Mouse (Mus musculus) E14TG2a.4 (cell line): ENCODE data around the gene Fbxo42.

Experiments used
- H3K27me3 ChIP-seq: 2 replicates; pipeline ENCODE4 v1.6.1; 2014; ENCODE audit warnings: low read length, control low read depth; ENCODE audit not compliant: insufficient read depth
- H3K36me3 ChIP-seq: 2 replicates; pipeline ENCODE4 v1.6.1; 2014; ENCODE audit warnings: low read length, control low read depth; ENCODE audit not compliant: insufficient read depth
- H3K4me1 ChIP-seq: replicated peaks from 2 replicates; pipeline ENCODE4 v1.6.1; 2014; ENCODE audit warnings: low read depth, low read length, control low read depth
- H3K4me3 ChIP-seq: replicated peaks from 2 replicates; pipeline ENCODE4 v1.5.1; 2014; ENCODE audit warnings: mild to moderate bottlenecking, low read length
- H3K9me3 ChIP-seq: 2 replicates; pipeline ENCODE4 v1.6.1; 2014; ENCODE audit warnings: low read length, control low read depth
- CTCF ChIP-seq: conservative IDR thresholded peaks from 2 replicates; pipeline ENCODE4 v1.5.1; 2014; ENCODE audit warnings: low read length
- NANOG ChIP-seq: IDR thresholded peaks from 2 replicates; pipeline ENCODE4 v1.6.1; 2014; ENCODE audit warnings: borderline replicate concordance, low read length, mixed read lengths
- POU5F1 ChIP-seq: IDR thresholded peaks from 2 replicates; pipeline ENCODE4 v1.6.1; 2014; ENCODE audit warnings: low read length, borderline replicate concordance

The Fbxo42 gene

DNA sequence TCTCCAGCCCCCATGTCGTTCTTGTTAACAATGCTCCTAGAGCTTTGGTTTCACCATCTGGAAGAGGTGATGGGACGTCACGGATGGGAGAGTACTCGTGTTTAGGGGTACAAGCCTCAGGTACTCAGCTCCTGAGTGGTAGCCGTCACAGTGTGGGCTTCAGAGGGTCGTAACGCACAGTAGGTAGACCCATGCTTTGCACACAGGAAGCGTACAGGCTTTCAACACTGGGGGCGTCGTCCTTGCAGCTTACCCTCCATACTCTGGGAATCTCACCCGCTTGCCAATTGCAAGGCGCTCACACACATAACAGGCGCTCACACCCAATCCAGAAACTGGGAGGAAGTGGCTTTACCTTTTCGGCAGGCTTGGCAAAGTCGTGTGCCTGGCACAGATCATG is 94.1 kb downstream of the Fbxo42 start:
- Histone ChIP-seq H3K4me3 (peak overlapping the region; percentile 61), H3K4me1 (peaks cover 83% of the 10 kb centered on the region), H3K27me3 (peaks cover 70% of the 10 kb centered on the region), H3K9me3 (no peaks in the 10 kb centered on the region), H3K36me3 (no peaks in the 10 kb centered on the region)
- TF ChIP-seq CTCF (no peak), NANOG (no peak), POU5F1 (no peak)

DNA sequence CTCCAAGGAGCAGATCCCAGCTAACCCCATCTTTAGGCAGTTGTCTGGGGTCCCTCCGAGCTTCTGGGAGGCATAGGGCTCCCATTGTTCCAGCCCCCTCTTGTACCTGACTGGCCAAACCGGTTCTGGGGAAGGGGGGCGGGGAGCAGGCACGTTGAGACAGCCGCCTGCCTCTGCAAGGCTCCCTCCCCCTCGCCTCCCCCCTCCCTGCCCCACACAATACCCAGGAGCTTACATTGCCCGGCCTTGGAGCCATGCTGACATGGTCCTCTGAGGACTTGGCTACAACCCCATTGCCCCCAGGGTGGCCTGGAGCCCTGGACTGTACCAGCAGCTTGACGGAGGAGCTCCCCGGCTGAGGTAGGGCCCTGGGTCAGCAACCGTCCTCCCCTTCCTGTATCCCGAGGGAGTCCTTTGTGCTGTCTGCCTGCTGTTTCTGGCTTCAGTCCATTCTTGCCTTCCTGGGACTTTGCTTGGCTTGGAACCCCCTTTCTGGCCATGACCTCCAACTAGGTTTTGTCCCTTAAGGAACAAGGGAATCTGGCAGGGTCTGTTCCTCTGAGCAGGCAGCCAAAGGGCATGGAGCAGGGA is 95.0 kb downstream of the Fbxo42 start:
- Histone ChIP-seq H3K36me3 (no peaks in the 10 kb centered on the region), H3K4me1 (peaks cover 87% of the 10 kb centered on the region)
- no peak for TF ChIP-seq CTCF
- no peak for TF ChIP-seq NANOG
- TF ChIP-seq POU5F1, result no peak

DNA sequence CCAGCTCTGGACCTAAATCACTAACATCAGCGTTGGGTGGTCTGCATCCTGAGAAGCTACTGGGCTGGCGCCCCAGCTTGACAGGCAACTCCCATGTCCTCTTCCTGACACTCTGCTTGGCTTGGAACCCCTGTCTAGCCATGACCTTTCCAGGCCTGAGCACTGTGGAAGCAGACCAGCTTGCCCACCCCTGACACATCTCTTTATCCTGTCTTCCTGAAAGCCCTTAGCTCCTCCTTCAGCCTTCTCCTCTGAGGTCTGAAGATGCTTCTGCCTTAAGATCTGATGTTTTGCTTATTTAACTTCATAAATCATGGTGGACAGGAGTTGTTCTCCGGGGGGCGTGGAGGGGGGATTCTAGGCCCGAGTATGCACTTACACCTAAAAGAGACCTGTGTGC is 95.9 kb downstream of the Fbxo42 start:
- peaks cover 67% of the 10 kb centered on the region for H3K27me3 ChIP-seq
- no peak overlapping the region for H3K4me3 ChIP-seq
- no peaks in the 10 kb centered on the region for H3K36me3 ChIP-seq
- no peaks in the 10 kb centered on the region for H3K9me3 ChIP-seq
- no peak for TF ChIP-seq NANOG
- peaks cover 85% of the 10 kb centered on the region for H3K4me1 ChIP-seq

More for the DNA sequence above, 95.0 kb downstream of the Fbxo42 start:
- Histone ChIP-seq H3K4me3 (peak overlapping the region; percentile 61), H3K9me3 (no peaks in the 10 kb centered on the region), H3K27me3 (peaks cover 73% of the 10 kb centered on the region)

DNA sequence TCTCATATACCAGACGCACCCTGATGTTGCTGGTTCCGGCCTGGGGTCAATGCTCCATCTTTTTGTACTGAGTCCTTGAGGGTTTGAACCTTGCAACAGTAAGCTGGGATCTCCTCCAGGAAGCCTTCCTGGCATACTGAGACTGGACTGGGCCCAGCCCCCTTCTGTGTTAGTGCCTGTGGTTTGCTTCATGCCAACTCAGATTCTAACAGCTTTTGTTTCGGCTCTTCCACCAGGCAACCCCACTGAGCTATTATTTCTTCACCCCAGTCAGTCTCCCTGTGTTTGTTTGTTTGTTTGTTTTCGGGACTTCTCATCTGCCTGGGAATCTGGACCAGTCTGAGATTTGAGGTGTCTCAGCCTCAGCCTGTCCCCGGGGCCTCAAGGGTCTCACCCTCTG is 96.7 kb downstream of the Fbxo42 start:
- Histone ChIP-seq H3K36me3 (no peaks in the 10 kb centered on the region), H3K9me3 (no peaks in the 10 kb centered on the region), H3K4me3 (no peak overlapping the region), H3K4me1 (peaks cover 88% of the 10 kb centered on the region), H3K27me3 (peaks cover 73% of the 10 kb centered on the region)
- TF ChIP-seq CTCF, result no peak

DNA sequence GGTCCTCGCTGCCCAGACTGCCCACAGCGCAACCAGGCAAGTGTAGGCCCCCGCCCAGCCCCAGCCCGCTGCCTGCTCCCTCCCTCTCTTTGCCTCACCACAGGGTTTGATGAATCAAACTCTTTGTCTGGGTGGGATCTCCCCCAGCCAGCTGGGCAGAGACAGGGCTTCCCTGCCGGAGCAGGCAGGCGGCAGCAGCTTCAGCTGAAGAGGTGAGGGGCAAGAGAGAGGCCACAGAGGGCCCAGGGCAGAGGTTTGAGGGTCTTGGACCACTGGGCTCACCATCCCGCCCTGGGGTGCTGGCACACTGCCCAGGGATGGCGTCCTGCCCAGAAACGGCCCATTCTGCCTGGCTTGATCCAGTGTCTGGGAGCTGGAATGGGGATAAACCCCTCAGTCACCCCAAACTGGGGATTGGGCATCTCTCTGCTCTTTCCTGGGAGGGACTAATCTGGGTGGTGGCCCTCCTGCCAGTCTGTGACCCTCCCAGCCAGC is 97.3 kb downstream of the Fbxo42 start:
- TF ChIP-seq CTCF, result no peak
- H3K9me3 ChIP-seq, result no peaks in the 10 kb centered on the region
- H3K4me3 ChIP-seq, result no peak overlapping the region
- H3K36me3 ChIP-seq, result no peaks in the 10 kb centered on the region
- H3K27me3 ChIP-seq, result peaks cover 71% of the 10 kb centered on the region
- H3K4me1 ChIP-seq, result peaks cover 84% of the 10 kb centered on the region

DNA sequence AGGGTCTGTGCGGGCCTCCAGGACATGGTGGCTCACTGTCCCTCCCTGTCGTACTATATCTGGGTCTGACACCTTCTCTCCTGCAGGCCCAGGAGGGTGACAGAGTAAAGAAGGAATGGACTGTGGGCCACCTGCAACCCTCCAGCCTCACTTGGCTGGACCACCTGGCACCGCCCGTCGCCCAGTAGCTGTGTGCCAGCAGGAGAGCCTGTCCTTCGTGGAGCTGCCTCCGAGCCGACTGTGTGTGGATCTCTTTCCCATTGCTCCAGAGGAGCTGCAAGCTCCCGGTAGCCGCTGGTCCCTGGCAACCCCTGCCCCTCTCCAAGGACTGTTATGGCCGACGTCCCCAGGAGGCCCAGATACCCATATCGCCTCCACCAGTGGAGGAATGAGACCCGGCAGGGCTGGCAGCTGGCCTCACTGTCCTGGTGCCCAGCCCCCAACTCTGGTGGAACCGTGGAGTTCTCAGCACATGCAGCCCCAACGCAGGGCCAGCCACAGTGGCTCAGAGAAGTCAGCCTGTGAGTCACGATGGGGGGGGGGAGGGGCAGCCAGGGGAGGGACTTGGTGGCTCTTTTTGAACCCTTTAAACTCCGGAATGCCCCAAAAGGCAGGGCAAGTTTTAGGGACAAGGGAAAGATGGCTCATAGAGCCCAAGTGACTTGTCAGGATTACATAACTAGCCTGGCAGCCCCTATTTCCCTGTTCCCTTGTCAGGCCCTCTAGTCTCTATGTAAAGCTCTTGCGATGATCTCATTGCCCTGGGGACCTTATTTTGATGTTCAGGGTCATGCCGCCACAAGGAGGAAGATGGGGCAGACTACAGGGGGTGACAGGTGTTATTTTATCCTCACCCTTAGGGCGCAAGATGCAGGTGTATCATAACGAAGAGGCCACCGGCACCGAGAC is 98.6 kb downstream of the Fbxo42 start:
- TF ChIP-seq CTCF (no peak), POU5F1 (no peak), NANOG (no peak)
- no peaks in the 10 kb centered on the region for H3K36me3 ChIP-seq
- H3K27me3 ChIP-seq, result peaks cover 79% of the 10 kb centered on the region
- H3K9me3 ChIP-seq, result no peaks in the 10 kb centered on the region
- peak overlapping the region; percentile 86 for H3K4me3 ChIP-seq
- H3K4me1 ChIP-seq, result peaks cover 83% of the 10 kb centered on the region

DNA sequence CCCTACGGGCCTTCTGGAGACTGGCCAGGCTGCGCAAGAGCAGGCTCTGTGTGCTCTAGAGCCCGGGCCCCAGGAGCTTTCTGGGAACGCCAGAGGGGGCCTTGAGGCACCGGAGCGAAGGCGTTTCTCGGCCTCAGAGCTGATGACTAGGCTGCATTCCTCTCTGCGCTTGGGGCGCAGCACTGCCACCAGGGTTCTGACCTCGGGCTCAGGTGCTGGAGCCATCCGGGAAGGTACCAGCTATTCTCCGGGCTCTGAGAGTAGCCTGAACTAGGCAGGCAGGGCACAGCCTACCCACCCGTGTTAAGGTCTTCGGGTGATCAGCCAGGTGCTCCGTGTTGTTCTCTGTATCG is 99.3 kb downstream of the Fbxo42 start:
- Histone ChIP-seq H3K27me3 (peaks cover 77% of the 10 kb centered on the region), H3K4me3 (peak overlapping the region; percentile 86), H3K36me3 (no peaks in the 10 kb centered on the region), H3K4me1 (peaks cover 77% of the 10 kb centered on the region), H3K9me3 (no peaks in the 10 kb centered on the region)
- no peak for TF ChIP-seq NANOG
- no peak for TF ChIP-seq CTCF
- TF ChIP-seq POU5F1, result no peak

DNA sequence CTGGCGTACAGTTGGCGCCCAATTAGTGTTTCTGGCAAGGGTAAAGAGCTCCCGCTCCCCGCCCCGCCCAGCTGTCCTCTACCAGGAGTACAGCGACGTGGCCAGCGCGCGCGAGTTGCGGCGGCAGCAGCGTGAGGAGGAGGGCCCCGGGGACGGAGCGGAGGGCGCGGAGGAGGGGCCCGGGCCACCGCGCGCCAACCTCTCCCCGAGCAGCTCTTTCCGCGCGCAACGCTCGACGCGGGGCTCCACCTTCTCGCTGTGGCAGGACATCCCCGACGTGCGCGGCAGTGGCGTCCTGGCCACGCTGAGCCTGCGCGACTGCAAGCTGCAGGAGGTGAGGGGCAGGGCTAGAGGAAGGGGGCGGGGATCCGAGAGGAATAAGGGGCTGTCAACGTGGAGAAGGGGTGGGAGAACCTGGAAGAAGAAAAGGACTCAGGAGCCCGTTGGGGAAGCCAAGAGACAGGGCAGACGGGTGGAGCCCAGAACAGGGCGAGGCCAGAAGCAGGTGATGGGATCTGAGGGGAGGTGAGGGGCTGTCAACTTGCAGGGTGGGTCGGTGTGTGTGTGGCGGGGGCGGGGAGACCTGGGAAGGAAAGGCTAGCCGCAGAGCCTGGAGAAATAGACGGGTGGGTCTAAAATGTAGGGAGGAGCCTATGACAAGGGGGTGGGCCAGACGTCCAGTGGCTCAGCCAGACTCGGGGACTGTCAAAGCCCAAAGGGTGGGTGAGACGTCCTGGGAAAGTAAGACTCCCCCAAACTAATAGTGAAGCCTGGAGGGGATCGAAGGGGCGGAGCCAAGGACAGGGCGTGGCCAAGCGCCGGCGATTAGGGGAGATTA is 100.3 kb downstream of the Fbxo42 start:
- TF ChIP-seq NANOG, result no peak
- TF ChIP-seq POU5F1, result no peak
- TF ChIP-seq CTCF, result no peak
- H3K36me3 ChIP-seq, result no peaks in the 10 kb centered on the region

More for the DNA sequence above, 100.3 kb downstream of the Fbxo42 start:
- Histone ChIP-seq H3K4me3 (peak overlapping the region; percentile 86), H3K27me3 (peaks cover 71% of the 10 kb centered on the region), H3K9me3 (no peaks in the 10 kb centered on the region), H3K4me1 (peaks cover 67% of the 10 kb centered on the region)
